Mouse (Mus musculus): Measurements from ENCODE around the gene Zfpm1.

DNA sequence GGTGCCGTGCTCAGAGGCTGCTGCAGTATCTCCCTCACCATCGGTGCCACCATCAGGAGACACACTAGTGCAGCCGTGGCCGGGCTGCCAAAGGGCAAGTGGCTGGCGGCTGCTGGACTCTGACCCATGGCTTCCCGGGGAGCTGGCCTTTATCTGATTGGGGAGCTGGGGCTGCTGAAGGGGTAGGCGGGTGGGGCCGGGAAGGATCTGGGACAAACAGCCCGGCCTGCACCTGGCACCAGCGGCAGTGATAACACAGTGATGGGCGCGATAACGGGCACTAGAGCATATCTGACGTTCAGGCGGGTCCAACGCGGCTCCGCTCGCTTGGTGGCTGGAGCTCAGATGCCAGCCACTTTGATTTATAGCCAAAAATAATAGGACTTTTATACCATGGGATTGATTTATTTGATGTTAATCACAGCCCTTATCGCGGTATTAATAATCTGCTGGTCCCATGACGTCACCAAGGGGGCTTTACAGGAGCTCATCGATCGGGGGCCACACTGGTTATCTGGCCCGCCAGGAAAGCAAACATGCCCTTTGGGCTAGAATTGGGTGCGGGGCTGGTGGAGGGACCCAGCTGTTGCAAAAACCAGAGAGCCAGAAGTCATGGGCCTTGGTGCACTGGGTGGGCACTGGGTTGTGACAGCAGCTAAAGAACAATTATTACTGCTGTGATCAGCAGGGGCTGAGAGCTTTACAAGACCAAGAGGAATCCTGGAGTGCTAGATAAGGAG lies 24.9 kb downstream of the Zfpm1 start:
- TF ChIP-seq CTCF (IDR thresholded peaks at IDR 0.05; ENCODE audit: control insufficient read depth, insufficient read depth, insufficient read length) (no peak), MAX (IDR thresholded peaks at IDR 0.05) (no peak), USF1 (IDR thresholded peaks at IDR 0.05; ENCODE audit: low read depth) (no peak), MYOD1 (IDR thresholded peaks at IDR 0.05; ENCODE audit: control insufficient read depth, insufficient read length, low read depth) (no peak), MYOG (IDR thresholded peaks at IDR 0.05; ENCODE audit: control insufficient read depth, extremely low read depth, insufficient read length) (no peak), CEBPB (IDR thresholded peaks at IDR 0.05; ENCODE audit: low read depth) (no peak), FOSL1 (IDR thresholded peaks at IDR 0.05; ENCODE audit: insufficient read depth, low read length, poor library complexity, severe bottlenecking) (no peak)

Measured in C2C12 (cell line).